Mouse (Mus musculus) C3H10T1/2 (cell line): ENCODE measurements around the gene Gm13288. TPM values are rescaled to one million over a fixed set of nuclear protein-coding genes. Genes with fewer than 3 reads are reported as not detected.

ENCODE experiments used
- polyA plus RNA-seq, 2 experiments: library from polyadenylated mRNA; unstranded; fragments of >200 nt; fragmentation: generic; extraction: Trizol; gene quantifications; one replicate each; pipeline ENCODE4 v1.2.1; 2012; ENCODE audit warnings: missing spikeins in 2 of 2

The Gm13288 gene
- polyA plus RNA-seq, 2 experiments, result 0.05 to 0.50 TPM

Other genes with a start within 250 kb of the Gm13288 start
- not detected for gene Ifna15, start 247.3 kb upstream of the Gm13288 start, polyA plus RNA-seq
- gene Ifna14, start 233.7 kb upstream of the Gm13288 start, polyA plus RNA-seq, result not detected
- not detected for gene Ifna9, start 213.1 kb upstream of the Gm13288 start, polyA plus RNA-seq
- gene Ifna12, start 202.2 kb upstream of the Gm13288 start, polyA plus RNA-seq, result not detected
- not detected for gene C87499, start 171.1 kb upstream of the Gm13288 start, polyA plus RNA-seq
- not detected for gene Ifna13, start 161.1 kb upstream of the Gm13288 start, polyA plus RNA-seq
- not detected for gene Ifna16, start 128.6 kb upstream of the Gm13288 start, polyA plus RNA-seq
- not detected for gene Ifna2, start 121.6 kb upstream of the Gm13288 start, polyA plus RNA-seq
- under 1 TPM in 1 of 2 experiments, not detected in 1; 0.05 TPM for gene Ifnab, start 114.2 kb upstream of the Gm13288 start, polyA plus RNA-seq
- 1 to 10 TPM in 1 of 2 experiments, under 1 TPM in 1; 0.08 to 1.1 TPM for gene Gm26566, start 83.7 kb upstream of the Gm13288 start, polyA plus RNA-seq
- 10 to 100 TPM in 1 of 2 experiments, 1 to 10 TPM in 1; 1.1 to 12.5 TPM for gene Klhl9, start 83.1 kb upstream of the Gm13288 start, polyA plus RNA-seq
- gene Gm13271, start 50.7 kb upstream of the Gm13288 start, polyA plus RNA-seq, result not detected
- not detected for gene Gm13283, start 45.4 kb upstream of the Gm13288 start, polyA plus RNA-seq
- 1 to 10 TPM; 1.2 to 3.1 TPM for gene Gm13290, start 31.7 kb upstream of the Gm13288 start, polyA plus RNA-seq
- gene Gm13289, start 28.6 kb upstream of the Gm13288 start, polyA plus RNA-seq, result not detected
- gene Gm13272, start 25.7 kb upstream of the Gm13288 start, polyA plus RNA-seq, result under 1 TPM; 0.21 to 0.38 TPM
- gene Ifnz, start 23.4 kb upstream of the Gm13288 start, polyA plus RNA-seq, result not detected
- 1 to 10 TPM in 1 of 2 experiments, under 1 TPM in 1; 0.42 to 1.7 TPM for gene Gm13276, start 19.8 kb upstream of the Gm13288 start, polyA plus RNA-seq
- not detected for gene Gm13277, start 16.9 kb upstream of the Gm13288 start, polyA plus RNA-seq
- gene Gm13278, start 14.0 kb upstream of the Gm13288 start, polyA plus RNA-seq, result not detected
- gene Gm13275, start 11.0 kb upstream of the Gm13288 start, polyA plus RNA-seq, result 1 to 10 TPM in 1 of 2 experiments, under 1 TPM in 1; 0.14 to 1.1 TPM
- not detected for gene Gm13279, start 8.1 kb upstream of the Gm13288 start, polyA plus RNA-seq
- gene Gm13285, start 5.9 kb upstream of the Gm13288 start, polyA plus RNA-seq, result not detected
- 1 to 10 TPM in 1 of 2 experiments, under 1 TPM in 1; 0.14 to 1.1 TPM for gene Gm13287, start 2.3 kb upstream of the Gm13288 start, polyA plus RNA-seq
- not detected for gene Ifna7, start 10.7 kb downstream of the Gm13288 start, polyA plus RNA-seq
- gene Ifna11, start 14.4 kb downstream of the Gm13288 start, polyA plus RNA-seq, result not detected
- gene Ifna6, start 21.9 kb downstream of the Gm13288 start, polyA plus RNA-seq, result not detected
- gene Ifna5, start 30.0 kb downstream of the Gm13288 start, polyA plus RNA-seq, result not detected
- gene Ifna4, start 36.3 kb downstream of the Gm13288 start, polyA plus RNA-seq, result not detected
- gene Ifna1, start 44.6 kb downstream of the Gm13288 start, polyA plus RNA-seq, result not detected
- gene Ifne, start 74.7 kb downstream of the Gm13288 start, polyA plus RNA-seq, result under 1 TPM in 1 of 2 experiments, not detected in 1; 0.08 TPM